16 mouse cellular contexts compared by ENCODE assay signal in genomic region chr7:141472763-141473162, GRCm38 (mm10). TPM values are rescaled to one million over a fixed set of nuclear protein-coding genes. Genes with fewer than 3 reads are reported as not detected.
"Had no signal": no experiment of that assay in that cellular context is flagged by ENCODE, and none has a peak within 500 bp of the region (broad histone marks: within the 10 kb centered on the region; RNA-seq: fewer than 3 reads in every experiment).

No protein-coding gene starts in this region.

- H3K9ac ChIP-seq: limb, embryonic 13.5 days; liver, embryonic 15.5 days; lung, embryonic 15.5 days; neural tube, embryonic 12.5 days had no signal

- ATAC-seq: intestine, postnatal 0 days had no signal

- H3K27ac ChIP-seq: layer of hippocampus, adult 2 months; limb, embryonic 13.5 days; liver, embryonic 15.5 days; lung, embryonic 15.5 days; midbrain, embryonic 10.5 days; neural tube, embryonic 12.5 days had no signal

- DNase-seq: kidney, adult 8-10 months; kidney, postnatal 10 days; kidney, postnatal 4 days; left cerebral cortex, postnatal 4 days; midbrain, embryonic 14.5 days; right cerebral cortex, postnatal 4 days; spleen, adult 18-20 months; thymus, postnatal 36 days had no signal

- H3K27me3 ChIP-seq: limb, embryonic 13.5 days; liver, embryonic 15.5 days; lung, embryonic 15.5 days had no signal

- H3K4me3 ChIP-seq: layer of hippocampus, adult 2 months; lung, embryonic 15.5 days; neural tube, embryonic 12.5 days had no signal

- H3K9me3 ChIP-seq: limb, embryonic 13.5 days; liver, embryonic 15.5 days; lung, embryonic 15.5 days; midbrain, embryonic 10.5 days; neural tube, embryonic 12.5 days had no signal

RNA-seq across cellular contexts. Expression of gene Tspan4, which starts 2.3 kb away (rescaled TPM):
- total RNA-seq: neutrophil, adult 5-6 weeks had no signal
